Mouse (Mus musculus) olfactory bulb, adult 2 months (tissue): ENCODE results near the gene Slc17a8.

ENCODE experiments used
- CTCF ChIP-seq: fragments of 200-500 bp; IDR thresholded peaks from 2 replicates; pipeline ENCODE4 v1.5.1; 2012; ENCODE audit warnings: low read depth, mild to moderate bottlenecking, low read length, moderate library complexity; ENCODE audit not compliant: insufficient read depth
- POLR2A ChIP-seq: fragments of 200-500 bp; IDR thresholded peaks from 2 replicates; pipeline ENCODE4 v1.6.1; 2012; ENCODE audit warnings: mild to moderate bottlenecking, low read depth, low read length, moderate library complexity; ENCODE audit not compliant: insufficient read depth

GRCm38 (mm10) chr10:89573421-89573820, 47.6 kb downstream of the Slc17a8 start:
- TF ChIP-seq POLR2A (no peak), CTCF (no peak)
